Mouse (Mus musculus): Measurements from ENCODE around the gene P3h4. TPM values are rescaled to one million over a fixed set of nuclear protein-coding genes. Genes with fewer than 3 reads are reported as not detected.
"Not testable (repeated sequence)": the region's sequence is repeated elsewhere in the genome, so short reads cannot be mapped to it uniquely, and the experiment has no call there.

P3h4 gene
- polyA plus RNA-seq, 1 experiment from 2014 or later: 68.0 TPM

DNA sequence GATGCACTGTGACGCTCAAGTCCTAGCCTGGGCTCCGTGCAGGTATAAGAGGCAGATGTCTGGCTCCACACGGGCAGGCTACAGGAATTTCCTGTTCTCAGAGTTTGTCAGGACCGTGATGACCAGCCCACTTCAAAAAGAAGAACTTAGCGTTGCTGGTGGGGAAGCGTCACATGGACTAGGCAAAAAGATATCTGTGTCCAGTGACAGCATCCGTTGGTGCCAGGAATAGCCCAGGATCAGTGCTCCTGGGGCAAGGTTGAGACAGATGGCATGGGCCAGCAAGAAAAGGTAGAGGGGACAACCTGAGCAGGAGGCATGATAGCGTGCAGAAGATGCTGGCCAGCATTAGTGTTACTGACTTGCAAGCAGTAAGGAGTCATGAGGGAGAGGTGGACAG, 44.8 kb downstream of the P3h4 start:
- WGBS: 76% methylated on average over 8 of the region's 8 CpGs
- no peak for ATAC-seq (ENCODE audit: insufficient number of reproducible peaks, insufficient read depth, low FRiP score, low read depth)
- H3K36me3 ChIP-seq (ENCODE audit: control insufficient read depth, insufficient read depth, low read length): peaks cover 42% of the 10 kb centered on the region

DNA sequence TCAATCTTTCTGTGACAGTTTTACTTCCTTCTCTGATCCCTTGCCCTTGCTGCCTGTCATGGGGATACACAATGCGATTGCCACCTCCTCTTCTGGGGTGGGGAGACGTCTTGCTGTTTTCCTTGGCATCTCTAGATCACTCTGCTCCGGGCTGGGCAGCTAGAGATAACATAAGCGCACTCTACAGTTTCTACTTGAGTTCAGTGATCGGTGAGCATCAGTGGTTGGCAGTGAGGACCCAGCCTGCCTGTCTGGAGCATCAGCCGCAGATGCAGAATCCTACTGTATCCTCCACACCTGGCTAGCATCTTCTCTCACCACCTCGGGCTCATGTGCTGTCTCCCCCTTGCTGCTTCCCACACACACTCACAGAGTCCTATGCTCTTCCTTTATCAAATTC, 45.5 kb downstream of the P3h4 start:
- WGBS: 56% methylated on average over 7 of the region's 7 CpGs

More for the DNA sequence above, 44.8 kb downstream of the P3h4 start:
- Histone ChIP-seq H3K9me3 (ENCODE audit: control insufficient read depth, low read depth, low read length) (no peaks in the 10 kb centered on the region), H3K4me3 (ENCODE audit: low read depth, low read length) (no peak overlapping the region), H3K27ac (ENCODE audit: low read length) (no peak overlapping the region), H3K4me2 (replicated peaks; ENCODE audit: low read depth, low read length) (no peak overlapping the region), H3K27me3 (ENCODE audit: control insufficient read depth, insufficient read depth, low read length) (no peaks in the 10 kb centered on the region), H3K4me1 (ENCODE audit: control insufficient read depth, insufficient read depth, low read length) (no peaks in the 10 kb centered on the region), H3K9ac (replicated peaks; ENCODE audit: low read depth, low read length) (no peak overlapping the region)

DNA sequence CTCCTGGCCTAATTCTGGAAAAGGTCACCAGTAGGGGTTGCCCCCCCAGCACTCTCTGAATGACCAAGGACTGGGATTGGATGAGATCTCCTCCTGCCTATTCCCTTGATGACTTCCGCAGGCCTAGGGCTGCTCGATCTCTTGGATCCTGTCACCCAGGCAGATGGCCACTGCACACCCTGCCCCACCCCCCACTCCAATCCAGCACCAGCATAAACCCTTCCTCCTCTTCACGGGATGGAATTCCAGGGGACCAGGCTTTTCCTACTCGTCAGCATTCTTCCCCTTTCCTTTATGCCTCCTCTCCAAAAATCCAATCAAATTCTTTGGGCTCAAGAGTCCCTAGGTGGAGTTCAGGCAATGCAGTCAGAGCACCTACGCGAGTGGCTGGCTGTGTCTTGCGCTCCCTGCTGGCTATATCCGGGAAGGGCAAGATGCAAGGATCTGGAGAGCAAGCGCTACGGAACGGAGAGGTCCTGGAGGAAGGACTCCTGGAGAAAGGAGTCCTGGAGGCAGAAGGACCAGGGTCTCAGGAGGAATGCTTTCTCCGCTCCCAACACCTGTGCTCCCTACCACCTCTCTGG, 51.6 kb downstream of the P3h4 start:
- no peaks in the 10 kb centered on the region for H3K27me3 ChIP-seq (ENCODE audit: control insufficient read depth, insufficient read depth, low read length)
- H3K9ac ChIP-seq (replicated peaks; ENCODE audit: low read depth, low read length): no peak overlapping the region
- no peaks in the 10 kb centered on the region for H3K9me3 ChIP-seq (ENCODE audit: control insufficient read depth, low read depth, low read length)
- H3K4me3 ChIP-seq (ENCODE audit: low read depth, low read length): no peak overlapping the region
- no peaks in the 10 kb centered on the region for H3K36me3 ChIP-seq (ENCODE audit: control insufficient read depth, insufficient read depth, low read length)
- no peak overlapping the region for H3K4me2 ChIP-seq (replicated peaks; ENCODE audit: low read depth, low read length)
- WGBS: 19% methylated on average over 12 of the region's 12 CpGs
- no peak overlapping the region for H3K27ac ChIP-seq (ENCODE audit: low read length)
- H3K4me1 ChIP-seq (ENCODE audit: control insufficient read depth, insufficient read depth, low read length): no peaks in the 10 kb centered on the region
- 0 out of 2 replicates have a peak, but pooled peaks have one; percentile 29 for ATAC-seq (ENCODE audit: insufficient number of reproducible peaks, insufficient read depth, low FRiP score, low read depth)

More for the DNA sequence above, 45.5 kb downstream of the P3h4 start:
- no peaks in the 10 kb centered on the region for H3K27me3 ChIP-seq (ENCODE audit: control insufficient read depth, insufficient read depth, low read length)
- peaks cover 37% of the 10 kb centered on the region for H3K36me3 ChIP-seq (ENCODE audit: control insufficient read depth, insufficient read depth, low read length)
- H3K4me2 ChIP-seq (replicated peaks; ENCODE audit: low read depth, low read length): no peak overlapping the region
- H3K9me3 ChIP-seq (ENCODE audit: control insufficient read depth, low read depth, low read length): no peaks in the 10 kb centered on the region
- ATAC-seq (ENCODE audit: insufficient number of reproducible peaks, insufficient read depth, low FRiP score, low read depth): no peak
- H3K9ac ChIP-seq (replicated peaks; ENCODE audit: low read depth, low read length): no peak overlapping the region
- no peak overlapping the region for H3K4me3 ChIP-seq (ENCODE audit: low read depth, low read length)
- no peaks in the 10 kb centered on the region for H3K4me1 ChIP-seq (ENCODE audit: control insufficient read depth, insufficient read depth, low read length)
- H3K27ac ChIP-seq (ENCODE audit: low read length): no peak overlapping the region

DNA sequence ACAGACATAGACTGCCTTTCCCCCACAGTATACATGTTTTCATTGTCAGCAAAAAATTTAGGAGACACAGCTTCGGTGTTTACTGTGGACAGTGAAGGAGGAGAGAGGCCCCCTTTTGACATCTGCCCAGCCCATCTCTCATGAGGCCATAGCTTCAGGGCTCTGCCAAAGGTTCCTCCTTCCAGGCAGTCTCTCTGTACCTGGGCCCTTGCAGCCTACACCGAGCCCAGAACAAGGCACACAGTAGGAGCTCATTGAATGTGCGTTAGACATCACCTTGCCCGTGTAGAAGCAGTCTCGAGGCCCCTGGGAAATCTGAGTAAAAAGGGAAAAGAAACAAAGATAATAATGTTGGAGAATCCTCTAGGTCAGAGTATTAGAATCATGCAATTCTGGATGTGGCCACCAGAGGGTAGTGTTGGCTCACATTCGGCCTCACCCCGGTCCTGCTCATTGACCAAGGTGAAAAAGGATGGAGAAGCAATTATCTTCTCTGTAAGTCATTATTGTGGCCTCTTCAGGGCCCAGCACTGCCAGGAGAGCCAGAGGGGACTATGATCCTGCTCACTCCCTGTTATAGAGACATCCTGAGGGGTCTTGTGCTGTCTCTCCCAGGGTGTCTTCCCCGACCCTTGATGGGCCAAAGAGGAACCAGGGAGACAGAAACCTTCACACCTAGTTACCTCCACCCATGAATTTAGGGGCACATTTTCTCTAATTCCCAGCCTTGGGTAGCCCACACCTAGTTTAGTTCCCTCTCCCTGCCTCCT, 52.2 kb downstream of the P3h4 start:
- ATAC-seq (ENCODE audit: insufficient number of reproducible peaks, insufficient read depth, low FRiP score, low read depth): no peak
- 14% methylated on average over 8 of the region's 8 CpGs for WGBS
- H3K9me3 ChIP-seq (ENCODE audit: control insufficient read depth, low read depth, low read length): no peaks in the 10 kb centered on the region
- H3K27ac ChIP-seq (ENCODE audit: low read length): no peak overlapping the region
- no peak overlapping the region for H3K4me2 ChIP-seq (replicated peaks; ENCODE audit: low read depth, low read length)
- no peak overlapping the region for H3K9ac ChIP-seq (replicated peaks; ENCODE audit: low read depth, low read length)
- H3K36me3 ChIP-seq (ENCODE audit: control insufficient read depth, insufficient read depth, low read length): no peaks in the 10 kb centered on the region
- no peak overlapping the region for H3K4me3 ChIP-seq (ENCODE audit: low read depth, low read length)
- H3K4me1 ChIP-seq (ENCODE audit: control insufficient read depth, insufficient read depth, low read length): no peaks in the 10 kb centered on the region
- no peaks in the 10 kb centered on the region for H3K27me3 ChIP-seq (ENCODE audit: control insufficient read depth, insufficient read depth, low read length)

DNA sequence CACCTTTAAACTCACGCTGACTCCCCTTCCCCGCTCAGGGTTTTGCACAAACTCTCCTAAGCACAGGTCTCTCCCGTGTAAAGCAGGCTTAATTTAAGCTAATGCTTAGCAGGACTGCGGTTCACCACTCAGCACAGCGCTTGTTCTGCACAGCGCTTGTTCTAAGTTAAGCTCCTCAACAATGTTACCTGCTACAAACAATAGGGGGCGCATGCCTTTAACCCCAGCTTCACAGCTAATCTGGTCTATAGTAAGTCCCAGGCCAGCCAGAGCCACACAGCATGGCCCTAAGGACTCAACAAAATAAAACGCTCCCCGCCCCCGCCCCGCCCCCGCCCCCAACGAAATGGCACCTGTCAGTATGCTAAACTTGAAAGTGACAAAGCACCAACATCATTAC, 53.6 kb downstream of the P3h4 start:
- not testable (repeated sequence) for H3K4me3 ChIP-seq (ENCODE audit: low read depth, low read length)
- WGBS: no CpG with 5 or more reads among the region's 13 CpGs

DNA sequence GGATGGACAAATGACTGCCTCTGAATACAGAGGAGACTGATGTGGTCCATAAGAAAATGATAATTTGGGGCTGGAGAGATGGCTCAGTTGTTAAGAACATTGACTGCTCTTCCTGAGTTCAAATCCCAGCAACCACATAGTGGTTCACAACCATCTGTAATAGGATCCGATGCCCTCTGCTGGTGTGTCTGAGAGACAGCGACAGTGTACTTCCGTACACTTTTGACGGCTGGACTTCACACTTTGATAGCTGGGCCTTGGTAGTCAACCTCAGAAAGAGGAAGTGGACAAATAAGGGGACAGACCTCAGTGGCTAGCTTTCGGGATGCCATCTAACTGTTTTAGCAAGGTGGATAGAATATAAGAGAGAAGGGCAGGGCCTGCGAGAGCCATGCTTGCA, 54.5 kb downstream of the P3h4 start:
- no peak overlapping the region for H3K4me2 ChIP-seq (replicated peaks; ENCODE audit: low read depth, low read length)
- no peaks in the 10 kb centered on the region for H3K36me3 ChIP-seq (ENCODE audit: control insufficient read depth, insufficient read depth, low read length)
- no peaks in the 10 kb centered on the region for H3K9me3 ChIP-seq (ENCODE audit: control insufficient read depth, low read depth, low read length)
- 81% methylated on average over 6 of the region's 6 CpGs for WGBS
- H3K27ac ChIP-seq (ENCODE audit: low read length): no peak overlapping the region
- no peak overlapping the region for H3K4me3 ChIP-seq (ENCODE audit: low read depth, low read length)
- peaks cover under 1% of the 10 kb centered on the region; the same call in 1 of the 2 replicates for H3K4me1 ChIP-seq (ENCODE audit: control insufficient read depth, insufficient read depth, low read length)
- H3K27me3 ChIP-seq (ENCODE audit: control insufficient read depth, insufficient read depth, low read length): peaks cover 10% of the 10 kb centered on the region; the same call in 1 of the 2 replicates
- no peak for ATAC-seq (ENCODE audit: insufficient number of reproducible peaks, insufficient read depth, low FRiP score, low read depth)
- H3K9ac ChIP-seq (replicated peaks; ENCODE audit: low read depth, low read length): no peak overlapping the region

More for the DNA sequence above, 53.6 kb downstream of the P3h4 start:
- H3K27ac ChIP-seq (ENCODE audit: low read length); H3K36me3 ChIP-seq (ENCODE audit: control insufficient read depth, insufficient read depth, low read length); H3K4me1 ChIP-seq (ENCODE audit: control insufficient read depth, insufficient read depth, low read length); H3K9ac ChIP-seq (replicated peaks; ENCODE audit: low read depth, low read length); ATAC-seq (ENCODE audit: insufficient number of reproducible peaks, insufficient read depth, low FRiP score, low read depth); H3K9me3 ChIP-seq (ENCODE audit: control insufficient read depth, low read depth, low read length); H3K4me2 ChIP-seq (replicated peaks; ENCODE audit: low read depth, low read length); H3K27me3 ChIP-seq (ENCODE audit: control insufficient read depth, insufficient read depth, low read length): not testable (repeated sequence)

Small RNA genes within 50 kb of the gene (microRNA-seq; reads per million reads assigned to microRNA genes)
- not detected for gene Gm27374

Other genes with a start within 250 kb of the P3h4 start
- not detected in 2 replicates for gene Krt9, start 221.6 kb downstream of the P3h4 start, polyA plus RNA-seq (2014; fragmentation: Nextera tagmentation; extraction: Ambion mirVana)
- 4.8 and 5.0 TPM in 2 replicates for gene Krt14, start 207.3 kb downstream of the P3h4 start, polyA plus RNA-seq (2014; fragmentation: Nextera tagmentation; extraction: Ambion mirVana)
- gene Krt16, start 165.9 kb downstream of the P3h4 start, polyA plus RNA-seq (2014; fragmentation: Nextera tagmentation; extraction: Ambion mirVana): 0.22 and 0.38 TPM in 2 replicates
- gene Krt17, start 153.8 kb downstream of the P3h4 start, polyA plus RNA-seq (2014; fragmentation: Nextera tagmentation; extraction: Ambion mirVana): 26.7 and 30.7 TPM in 2 replicates
- gene Krt42, start 145.0 kb downstream of the P3h4 start, polyA plus RNA-seq (2014; fragmentation: Nextera tagmentation; extraction: Ambion mirVana): not detected in 2 replicates
- 2,030 and 2,105 TPM in 2 replicates for gene Eif1, start 95.0 kb downstream of the P3h4 start, polyA plus RNA-seq (2014; fragmentation: Nextera tagmentation; extraction: Ambion mirVana)
- 6.9 and 13.2 TPM in 2 replicates for gene Gast, start 80.4 kb downstream of the P3h4 start, polyA plus RNA-seq (2014; fragmentation: Nextera tagmentation; extraction: Ambion mirVana)
- 10.8 and 12.3 TPM in 2 replicates for gene Hap1, start 58.7 kb downstream of the P3h4 start, polyA plus RNA-seq (2014; fragmentation: Nextera tagmentation; extraction: Ambion mirVana)
- 131 and 139 TPM in 2 replicates for gene Jup, start 17.1 kb downstream of the P3h4 start, polyA plus RNA-seq (2014; fragmentation: Nextera tagmentation; extraction: Ambion mirVana)
- gene Fkbp10, start 861 bp upstream of the P3h4 start, polyA plus RNA-seq (2014; fragmentation: Nextera tagmentation; extraction: Ambion mirVana): 106 and 108 TPM in 2 replicates
- 121 and 126 TPM in 2 replicates for gene Nt5c3b, start 27.0 kb upstream of the P3h4 start, polyA plus RNA-seq (2014; fragmentation: Nextera tagmentation; extraction: Ambion mirVana)
- gene Klhl10, start 27.1 kb upstream of the P3h4 start, polyA plus RNA-seq (2014; fragmentation: Nextera tagmentation; extraction: Ambion mirVana): 0.52 and 0.64 TPM in 2 replicates
- 11.2 and 12.3 TPM in 2 replicates for gene Klhl11, start 57.9 kb upstream of the P3h4 start, polyA plus RNA-seq (2014; fragmentation: Nextera tagmentation; extraction: Ambion mirVana)
- 161 and 175 TPM in 2 replicates for gene Acly, start 113.2 kb upstream of the P3h4 start, polyA plus RNA-seq (2014; fragmentation: Nextera tagmentation; extraction: Ambion mirVana)
- 0.35 and 1.1 TPM in 2 replicates for gene Ttc25, start 130.8 kb upstream of the P3h4 start, polyA plus RNA-seq (2014; fragmentation: Nextera tagmentation; extraction: Ambion mirVana)
- 35.9 TPM in 2 replicates for gene Cnp, start 160.1 kb upstream of the P3h4 start, polyA plus RNA-seq (2014; fragmentation: Nextera tagmentation; extraction: Ambion mirVana)
- gene Nkiras2, start 204.4 kb upstream of the P3h4 start, polyA plus RNA-seq (2014; fragmentation: Nextera tagmentation; extraction: Ambion mirVana): 62.8 and 63.1 TPM in 2 replicates
- gene Dnajc7, start 205.3 kb upstream of the P3h4 start, polyA plus RNA-seq (2014; fragmentation: Nextera tagmentation; extraction: Ambion mirVana): 84.0 and 95.4 TPM in 2 replicates

Measured in stomach, embryonic 14.5 days (tissue).